Mouse (Mus musculus) myocyte (in vitro differentiated cells): ENCODE measurements at regions not wholly inside any gene's neighbourhood (a gene's known extent, or its start where the extent isn't known, plus 50 kb on each side); places are given as distances from the start of the nearest gene placed in this dataset.

Experiments
- CEBPB ChIP-seq: IDR thresholded peaks from 2 replicates; pipeline ENCODE4 v1.6.1; 2011; ENCODE audit warnings: mild to moderate bottlenecking, moderate library complexity; ENCODE audit not compliant: poor library complexity, insufficient read depth, severe bottlenecking
- MYOD1 ChIP-seq, 3 experiments: IDR thresholded peaks; one replicate each; pipeline ENCODE4 v1.6.1; 2011; ENCODE audit warnings: control low read depth in 2 of 3, low read depth in 2 of 3, mild to moderate bottlenecking in 2 of 3, moderate library complexity in 1 of 3; ENCODE audit not compliant: insufficient read length in 2 of 3, control insufficient read depth in 1 of 3
- MYOG ChIP-seq, 3 experiments: IDR thresholded peaks; one replicate each; pipeline ENCODE4 v1.6.1; 2011; ENCODE audit warnings: control low read depth in 2 of 3, low read depth in 2 of 3, mild to moderate bottlenecking in 2 of 3; ENCODE audit not compliant: insufficient read length in 2 of 3, control insufficient read depth in 1 of 3, insufficient read depth in 1 of 3
- POLR2A ChIP-seq: IDR thresholded peaks from one replicate; pipeline ENCODE4 v1.6.1; 2011; ENCODE audit warnings: low read depth, mild to moderate bottlenecking, control low read depth, moderate library complexity; ENCODE audit not compliant: insufficient read length
- POLR2AphosphoS2 ChIP-seq: IDR thresholded peaks from one replicate; pipeline ENCODE4 v1.6.1; 2011; ENCODE audit warnings: low read depth, control low read depth; ENCODE audit not compliant: insufficient read length
- REST ChIP-seq: IDR thresholded peaks from one replicate; pipeline ENCODE4 v1.6.1; 2011; ENCODE audit warnings: mild to moderate bottlenecking, control low read depth, moderate library complexity; ENCODE audit not compliant: insufficient read depth, insufficient read length
- TCF12 ChIP-seq: IDR thresholded peaks from one replicate; pipeline ENCODE4 v1.6.1; 2011; ENCODE audit warnings: mild to moderate bottlenecking, control low read depth; ENCODE audit not compliant: poor library complexity, insufficient read depth, severe bottlenecking
- USF1 ChIP-seq: IDR thresholded peaks from one replicate; pipeline ENCODE4 v1.6.1; 2011; ENCODE audit warnings: low read depth, mild to moderate bottlenecking, control low read depth, moderate library complexity

- TF ChIP-seq POLR2A (no peak), TCF12 (no peak), USF1 (no peak), POLR2AphosphoS2 (no peak), CEBPB (no peak), MYOG (IDR thresholded peaks at IDR 0.05; ENCODE audit: control insufficient read depth in 1 of 3, insufficient read depth in 1 of 3, insufficient read length in 2 of 3, low read depth in 2 of 3) (no peak), REST (no peak), MYOD1 (IDR thresholded peaks at IDR 0.05; ENCODE audit: control insufficient read depth in 1 of 3, insufficient read length in 2 of 3, low read depth in 2 of 3) (no peak)
Observed at GRCm38 (mm10) chrX:99610096-99610495, 139.0 kb upstream of the Pja1 start.
